21 mouse cellular contexts compared by ENCODE assay signal in genomic region chr11:100651748-100652147, GRCm38 (mm10). TPM values are rescaled to one million over a fixed set of nuclear protein-coding genes. Genes with fewer than 3 reads are reported as not detected.
"Had no signal": no experiment of that assay in that cellular context is flagged by ENCODE, and none has a peak within 500 bp of the region (broad histone marks: within the 10 kb centered on the region; RNA-seq: fewer than 3 reads in every experiment).

No protein-coding gene starts in this region.

- DNase-seq: kidney, postnatal 10 days; layer of hippocampus, adult 9-11 months; layer of hippocampus, postnatal 36 days; lung, embryonic 14.5 days; lung, postnatal 10 days; lung, postnatal 4 days; midbrain, embryonic 14.5 days; retina, postnatal 1 day; right cerebral cortex, postnatal 4 days; spleen, adult 18-20 months; thymus, adult 18-20 months; thymus, postnatal 14 days had no signal

- H3K27ac ChIP-seq: limb, embryonic 15.5 days; liver, embryonic 12.5 days; midbrain, embryonic 10.5 days; neural tube, embryonic 12.5 days had no signal

- H3K36me3 ChIP-seq: limb, embryonic 15.5 days; liver, embryonic 12.5 days; midbrain, embryonic 10.5 days; neural tube, embryonic 12.5 days had no signal

- H3K4me3 ChIP-seq: limb, embryonic 15.5 days; liver, embryonic 12.5 days; midbrain, embryonic 10.5 days; myocyte; neural tube, embryonic 12.5 days had no signal

RNA-seq across cellular contexts. Expression of gene Zfp385c, which starts 40.5 kb away (rescaled TPM):
- total RNA-seq: megakaryocyte, adult 5-6 weeks; neutrophil, adult 5-6 weeks had no signal
- polyA plus RNA-seq: liver, embryonic 12.5 days; liver, embryonic 16.5 days; lung, embryonic 14.5 days; stomach, embryonic 14.5 days had no signal
